Mouse (Mus musculus) brain, embryonic 14.5 days (tissue): ENCODE results near the gene Abcg8.

Experiments
- CTCF ChIP-seq: fragments of 200-500 bp; IDR thresholded peaks from 2 replicates; pipeline ENCODE4 v1.5.1; 2012; ENCODE audit warnings: inconsistent platforms, mild to moderate bottlenecking, moderate library complexity, borderline replicate concordance; ENCODE audit not compliant: insufficient read depth, insufficient read length; ENCODE audit errors: extremely low read depth
- POLR2A ChIP-seq: fragments of 200-500 bp; IDR thresholded peaks from 2 replicates; pipeline ENCODE4 v1.6.1; 2012; ENCODE audit warnings: mild to moderate bottlenecking, inconsistent platforms, borderline replicate concordance; ENCODE audit not compliant: poor library complexity, insufficient read depth, insufficient read length, severe bottlenecking; ENCODE audit errors: extremely low read depth

DNA sequence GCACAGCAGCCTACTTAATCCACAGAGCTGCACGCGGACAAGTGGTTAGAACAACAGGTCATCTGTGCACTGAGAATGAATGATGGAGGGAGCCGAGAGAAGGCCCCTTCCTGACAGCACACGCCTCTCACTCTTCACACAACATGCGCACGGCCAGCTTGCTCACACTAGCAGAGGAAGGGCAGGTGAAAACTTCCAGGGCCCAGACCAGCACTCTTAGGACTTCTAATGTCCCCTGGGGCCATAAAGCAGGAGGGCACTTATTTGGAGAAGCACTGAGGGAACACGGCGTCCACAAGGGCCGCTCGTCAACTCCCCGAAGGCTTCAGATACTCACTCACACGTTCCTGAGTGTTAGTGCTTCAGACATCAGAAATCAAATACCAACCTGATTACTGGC, 55.3 kb downstream of the Abcg8 start:
- TF ChIP-seq CTCF, result no peak
- no peak for TF ChIP-seq POLR2A
